In the genomic region with DNA sequence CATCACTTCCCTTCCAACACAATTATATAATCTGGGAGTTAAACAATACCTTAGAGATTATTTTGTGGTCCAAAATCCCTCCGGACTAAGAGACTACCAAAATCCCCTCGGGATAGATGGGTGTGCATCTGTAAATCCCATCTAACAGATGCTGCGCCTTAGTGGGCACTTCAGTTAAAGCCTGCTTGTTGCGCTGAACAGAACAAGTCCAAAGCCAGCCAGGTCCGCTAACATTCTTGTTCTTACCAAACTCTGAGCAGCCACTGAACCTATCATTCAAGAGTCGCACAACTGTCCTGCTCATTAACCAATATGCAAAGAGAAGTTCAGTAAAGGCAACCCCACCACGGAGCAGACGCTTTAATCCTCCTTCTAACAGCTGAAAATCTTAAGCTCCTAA, we compare ENCODE assay signal across 11 mouse cellular contexts. TPM values are rescaled to one million over a fixed set of nuclear protein-coding genes. Genes with fewer than 3 reads are reported as not detected.
A peak's percentile ranks its signal among the peaks of the same experiment; 100 is the strongest.
DNase-seq lines count a peak whose midpoint lies in the region; ATAC-seq and TF ChIP-seq lines count a peak whose summit lies in the region.
"Had no signal": no experiment of that assay in that cellular context is flagged by ENCODE, and none has a peak within 500 bp of the region (broad histone marks: within the 10 kb centered on the region; RNA-seq: fewer than 3 reads in every experiment).

No protein-coding gene starts in this region.

- H3K27ac ChIP-seq in kidney, embryonic 14.5 days (ENCODE audit: low read depth, low read length) = no peak overlapping the region
- H3K27ac ChIP-seq in hindbrain, embryonic 13.5 days = peak overlapping the region; percentile 99
- peak overlapping the region; percentile 99 for H3K27ac ChIP-seq in midbrain, embryonic 13.5 days

- H3K4me2 ChIP-seq in kidney, embryonic 14.5 days (replicated peaks; ENCODE audit: low read depth, low read length) = peak overlapping the region; percentile 60
- H3K4me2 ChIP-seq in hindbrain, embryonic 13.5 days = peak overlapping the region; percentile 86
- peak overlapping the region; percentile 68 for H3K4me2 ChIP-seq in midbrain, embryonic 13.5 days (replicated peaks)

- H3K9me3 ChIP-seq in kidney, embryonic 14.5 days (ENCODE audit: control insufficient read depth, low read length) = peaks cover 7% of the 10 kb centered on the region; the same call in 1 of the 2 replicates
- no peaks in the 10 kb centered on the region for H3K9me3 ChIP-seq in hindbrain, embryonic 13.5 days
- 0 out of 2 replicates have a peak, but pooled peaks cover 3% of the 10 kb centered on the region for H3K9me3 ChIP-seq in midbrain, embryonic 13.5 days

- WGBS in kidney, embryonic 14.5 days = 49% methylated on average over 8 of the region's 8 CpGs
- WGBS in hindbrain, embryonic 13.5 days = 41% methylated on average over 8 of the region's 8 CpGs
- WGBS in midbrain, embryonic 13.5 days = 25% methylated on average over 8 of the region's 8 CpGs

- peak overlapping the region; percentile 28; the same call in 1 of the 2 replicates for H3K9ac ChIP-seq in kidney, embryonic 14.5 days (ENCODE audit: low read depth, low read length)
- peak overlapping the region; percentile 99 for H3K9ac ChIP-seq in hindbrain, embryonic 13.5 days
- peak overlapping the region; percentile 99 for H3K9ac ChIP-seq in midbrain, embryonic 13.5 days (replicated peaks)

- TF ChIP-seq CTCF in brain, embryonic 14.5 days (IDR thresholded peaks at IDR 0.05; ENCODE audit: borderline replicate concordance, extremely low read depth, insufficient read depth, insufficient read length) = no peak

- no peak for TF ChIP-seq POLR2A in brain, embryonic 14.5 days (IDR thresholded peaks at IDR 0.05; ENCODE audit: borderline replicate concordance, extremely low read depth, insufficient read depth, insufficient read length, poor library complexity, severe bottlenecking)

- no peak for ATAC-seq in kidney, embryonic 14.5 days (ENCODE audit: low FRiP score, low TSS enrichment)
- no peak for ATAC-seq in hindbrain, embryonic 13.5 days (ENCODE audit: low FRiP score)
- ATAC-seq in midbrain, embryonic 13.5 days = no peak
- ATAC-seq in CD4-positive, CD25-positive, alpha-beta regulatory T cell, adult 4 months = no peak

- peaks cover 17% of the 10 kb centered on the region for H3K4me1 ChIP-seq in kidney, embryonic 14.5 days (ENCODE audit: control insufficient read depth, insufficient read depth, low read length)
- peaks cover 41% of the 10 kb centered on the region for H3K4me1 ChIP-seq in hindbrain, embryonic 13.5 days (replicated peaks)
- peaks cover 44% of the 10 kb centered on the region for H3K4me1 ChIP-seq in midbrain, embryonic 13.5 days (replicated peaks)

- peak overlapping the region; percentile 96 for H3K4me3 ChIP-seq in kidney, embryonic 14.5 days (ENCODE audit: low read length)
- peak overlapping the region; percentile 94 for H3K4me3 ChIP-seq in hindbrain, embryonic 13.5 days
- H3K4me3 ChIP-seq in midbrain, embryonic 13.5 days (replicated peaks) = peak overlapping the region; percentile 94

- peaks cover 7% of the 10 kb centered on the region; the same call in 1 of the 2 replicates for H3K36me3 ChIP-seq in kidney, embryonic 14.5 days (ENCODE audit: control insufficient read depth, insufficient read depth, low read length)
- H3K36me3 ChIP-seq in hindbrain, embryonic 13.5 days = peaks cover 22% of the 10 kb centered on the region
- peaks cover 21% of the 10 kb centered on the region for H3K36me3 ChIP-seq in midbrain, embryonic 13.5 days

- no peaks in the 10 kb centered on the region for H3K27me3 ChIP-seq in kidney, embryonic 14.5 days (ENCODE audit: control insufficient read depth, insufficient read depth, low read length)
- H3K27me3 ChIP-seq in hindbrain, embryonic 13.5 days = no peaks in the 10 kb centered on the region
- H3K27me3 ChIP-seq in midbrain, embryonic 13.5 days = no peaks in the 10 kb centered on the region

- no peak for DNase-seq in kidney, adult 8-10 months
- peak; percentile 47 for DNase-seq in brain, embryonic 14.5 days (ENCODE audit: low read depth)
- DNase-seq in frontal cortex, postnatal 25 days (ENCODE audit: low spot score in 2 of 2) = no peak
- DNase-seq in adrenal gland, adult 18-20 months (ENCODE audit: low spot score in 2 of 2) = no peak
- DNase-seq: lung, adult 2 months; thymus, postnatal 4 days had no signal

RNA-seq across cellular contexts. Expression of gene Nudt3, which starts 2.1 kb away (rescaled TPM):
- 32.2 and 74.9 TPM in 2 replicates for polyA plus RNA-seq in kidney, embryonic 14.5 days (2014; fragmentation: Nextera tagmentation; extraction: Ambion mirVana)
- polyA plus RNA-seq in brain, embryonic 14.5 days (2012; rRNA removed) = 263 and 287 TPM in 2 replicates
- 225 and 235 TPM in 2 replicates for polyA plus RNA-seq in hindbrain, embryonic 13.5 days (2015; fragmentation: Nextera tagmentation; extraction: Ambion mirVana)
- 223 and 227 TPM in 2 replicates for polyA plus RNA-seq in midbrain, embryonic 13.5 days (2015; fragmentation: Nextera tagmentation; extraction: Ambion mirVana)
- polyA plus RNA-seq in CD4-positive, CD25-positive, alpha-beta regulatory T cell, adult 4 months (2017; shearing (Covaris generic)) = 10 to 100 TPM; 14.5 to 27.5 TPM
- 100 to 1,000 TPM; 201 to 202 TPM for total RNA-seq in adrenal gland, adult 18-20 months (2021)

RNA-seq across cellular contexts. Expression of gene RPS10-NUDT3, which starts 13.9 kb away (rescaled TPM):
- polyA plus RNA-seq in kidney, embryonic 14.5 days (2014; fragmentation: Nextera tagmentation; extraction: Ambion mirVana) = not detected in 2 replicates
- polyA plus RNA-seq in brain, embryonic 14.5 days (2012; rRNA removed) = not detected in 2 replicates
- polyA plus RNA-seq in hindbrain, embryonic 13.5 days (2015; fragmentation: Nextera tagmentation; extraction: Ambion mirVana) = not detected in 2 replicates
- polyA plus RNA-seq in midbrain, embryonic 13.5 days (2015; fragmentation: Nextera tagmentation; extraction: Ambion mirVana) = not detected in 2 replicates
- polyA plus RNA-seq in CD4-positive, CD25-positive, alpha-beta regulatory T cell, adult 4 months (2017; shearing (Covaris generic)) = not detected
- total RNA-seq in adrenal gland, adult 18-20 months (2021) = not detected
- total RNA-seq: common myeloid progenitor, adult 5-6 weeks had no signal
- polyA plus RNA-seq: lung, adult 2 months had no signal

RNA-seq across cellular contexts. Expression of gene Rps10, which starts 15.3 kb away (rescaled TPM):
- 1,163 and 1,521 TPM in 2 replicates for polyA plus RNA-seq in kidney, embryonic 14.5 days (2014; fragmentation: Nextera tagmentation; extraction: Ambion mirVana)
- polyA plus RNA-seq in brain, embryonic 14.5 days (2012; rRNA removed) = 1,098 and 1,286 TPM in 2 replicates
- polyA plus RNA-seq in hindbrain, embryonic 13.5 days (2015; fragmentation: Nextera tagmentation; extraction: Ambion mirVana) = 565 and 583 TPM in 2 replicates
- 570 and 610 TPM in 2 replicates for polyA plus RNA-seq in midbrain, embryonic 13.5 days (2015; fragmentation: Nextera tagmentation; extraction: Ambion mirVana)
- 1,000 to 10,000 TPM; 1,603 to 1,674 TPM for polyA plus RNA-seq in CD4-positive, CD25-positive, alpha-beta regulatory T cell, adult 4 months (2017; shearing (Covaris generic))
- 100 to 1,000 TPM; 930 to 948 TPM for total RNA-seq in adrenal gland, adult 18-20 months (2021)

RNA-seq across cellular contexts. Expression of gene Pacsin1, which starts 34.1 kb away (rescaled TPM):
- polyA plus RNA-seq in kidney, embryonic 14.5 days (2014; fragmentation: Nextera tagmentation; extraction: Ambion mirVana) = 1.3 and 1.7 TPM in 2 replicates
- 19.0 and 27.8 TPM in 2 replicates for polyA plus RNA-seq in brain, embryonic 14.5 days (2012; rRNA removed)
- 27.9 and 31.0 TPM in 2 replicates for polyA plus RNA-seq in hindbrain, embryonic 13.5 days (2015; fragmentation: Nextera tagmentation; extraction: Ambion mirVana)
- polyA plus RNA-seq in midbrain, embryonic 13.5 days (2015; fragmentation: Nextera tagmentation; extraction: Ambion mirVana) = 19.9 and 23.6 TPM in 2 replicates
- polyA plus RNA-seq in CD4-positive, CD25-positive, alpha-beta regulatory T cell, adult 4 months (2017; shearing (Covaris generic)) = 10 to 100 TPM; 36.5 to 37.2 TPM
- 1 to 10 TPM; 4.9 TPM for total RNA-seq in adrenal gland, adult 18-20 months (2021)
- total RNA-seq: common myeloid progenitor, adult 5-6 weeks had no signal

RNA-seq across cellular contexts. Expression of gene AI413582, which starts 55.6 kb away (rescaled TPM):
- 17.4 and 22.3 TPM in 2 replicates for polyA plus RNA-seq in kidney, embryonic 14.5 days (2014; fragmentation: Nextera tagmentation; extraction: Ambion mirVana)
- polyA plus RNA-seq in brain, embryonic 14.5 days (2012; rRNA removed) = 35.8 and 53.5 TPM in 2 replicates
- 43.5 and 44.8 TPM in 2 replicates for polyA plus RNA-seq in hindbrain, embryonic 13.5 days (2015; fragmentation: Nextera tagmentation; extraction: Ambion mirVana)
- 33.4 and 36.8 TPM in 2 replicates for polyA plus RNA-seq in midbrain, embryonic 13.5 days (2015; fragmentation: Nextera tagmentation; extraction: Ambion mirVana)
- 100 to 1,000 TPM; 106 to 112 TPM for polyA plus RNA-seq in CD4-positive, CD25-positive, alpha-beta regulatory T cell, adult 4 months (2017; shearing (Covaris generic))
- total RNA-seq in adrenal gland, adult 18-20 months (2021) = 10 to 100 TPM; 20.1 to 21.7 TPM

Comparison
In these comparisons a context has a peak if more than half of its experiments do, and no peak if none do; other contexts are left out.
1. H3K9ac ChIP-seq: peak in every context shown above with its lines; median percentile 99 in hindbrain, embryonic 13.5 days; 99 in midbrain, embryonic 13.5 days; 28 in kidney, embryonic 14.5 days.